Mouse (Mus musculus) cortical plate, adult 2 months (tissue): ENCODE measurements around the gene Fbxl7.

Experiments
- CTCF ChIP-seq: fragments of 200-500 bp; IDR thresholded peaks from 2 replicates; pipeline ENCODE4 v1.5.1; 2011; ENCODE audit warnings: mild to moderate bottlenecking, control low read depth, low read length; ENCODE audit not compliant: insufficient read depth; ENCODE audit errors: extremely low read depth
- POLR2A ChIP-seq: fragments of 200-500 bp; IDR thresholded peaks from 2 replicates; pipeline ENCODE4 v1.6.1; 2011; ENCODE audit warnings: mild to moderate bottlenecking, low read length, control low read depth; ENCODE audit not compliant: insufficient read depth; ENCODE audit errors: extremely low read depth

DNA sequence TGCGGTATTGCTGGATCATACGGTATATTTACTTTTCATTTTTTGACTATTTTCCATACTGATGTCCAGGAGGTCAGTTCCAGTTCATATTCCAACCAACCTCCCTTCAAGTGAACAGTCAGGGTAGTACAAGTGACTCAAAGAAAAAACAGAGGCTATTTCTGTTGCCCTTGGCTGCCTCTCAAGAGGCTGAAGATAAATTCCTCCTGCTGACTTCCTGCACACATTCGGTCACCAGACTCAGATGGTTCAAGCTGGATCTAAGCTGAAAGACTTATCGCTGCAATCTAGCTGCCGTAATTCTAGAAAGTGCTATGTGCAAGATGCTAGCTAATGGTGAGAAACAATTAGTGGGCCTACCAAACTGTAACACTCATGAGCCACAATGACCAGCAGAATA is 61.0 kb downstream of the Fbxl7 start:
- TF ChIP-seq CTCF (no peak), POLR2A (no peak)
